Mouse (Mus musculus) kidney, postnatal 25 days (tissue): ENCODE data around the gene Zeb2.

Experiments used
- DNase-seq, 2 experiments: peaks; one replicate each; pipeline ENCODE4 v3.0.0; 2021; ENCODE audit warnings: mixed read lengths in 2 of 2

Gene Zeb2

DNA sequence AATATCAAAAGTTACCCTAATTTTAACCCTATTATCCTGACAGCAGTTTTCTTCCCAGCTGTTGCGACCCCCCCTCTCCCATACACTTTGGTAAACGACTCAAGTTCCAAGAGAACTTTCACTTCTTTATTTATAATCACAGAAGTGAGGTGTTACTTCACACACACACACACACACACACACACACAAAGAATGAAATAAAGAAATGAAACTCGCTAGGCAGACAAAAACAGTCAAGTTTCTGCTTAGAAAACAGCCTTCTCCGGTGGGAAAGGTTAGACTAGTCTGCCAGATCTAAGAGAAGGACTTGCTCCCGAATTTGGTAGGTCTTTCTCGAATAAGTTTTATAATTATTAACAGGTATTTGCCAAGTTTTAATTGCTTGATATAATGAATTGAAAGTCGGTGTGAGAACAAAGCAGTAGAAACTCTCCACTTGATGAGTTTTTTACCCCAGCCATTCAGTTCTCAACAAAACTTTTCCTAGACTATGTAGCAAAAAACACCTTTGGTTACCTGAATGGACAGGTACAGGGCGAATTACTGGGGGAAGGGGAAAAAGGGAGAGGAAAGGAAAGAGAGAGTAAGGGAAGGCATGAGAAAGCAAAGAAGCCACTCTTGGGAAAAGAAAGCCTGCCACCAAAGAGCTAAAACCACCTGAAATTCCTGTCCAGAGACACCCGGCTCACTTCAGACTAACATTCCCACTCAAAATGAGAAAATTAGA, 5.0 kb downstream of the Zeb2 start:
- DNase-seq: no peak

DNA sequence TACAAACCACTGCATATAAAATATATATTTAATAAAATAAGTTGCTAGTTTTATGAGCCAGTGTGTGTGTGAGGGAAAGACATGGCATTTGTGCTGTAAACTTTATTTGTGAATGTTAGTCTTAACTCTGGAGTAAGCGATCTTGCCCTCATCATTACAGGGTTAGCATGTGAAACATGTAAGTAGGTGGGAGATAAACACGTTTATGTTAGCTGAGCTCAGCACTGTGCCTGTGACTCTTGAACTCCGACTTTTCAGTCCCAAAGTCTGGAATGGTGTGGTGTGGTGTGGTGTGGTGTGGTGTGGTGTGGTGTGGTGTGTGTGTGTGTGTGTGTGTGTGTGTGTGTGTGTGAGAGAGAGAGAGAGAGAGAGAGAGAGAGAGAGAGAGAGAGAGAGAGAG, 5.6 kb downstream of the Zeb2 start:
- peak in 1 of 2 experiments; percentile 36 for DNase-seq

DNA sequence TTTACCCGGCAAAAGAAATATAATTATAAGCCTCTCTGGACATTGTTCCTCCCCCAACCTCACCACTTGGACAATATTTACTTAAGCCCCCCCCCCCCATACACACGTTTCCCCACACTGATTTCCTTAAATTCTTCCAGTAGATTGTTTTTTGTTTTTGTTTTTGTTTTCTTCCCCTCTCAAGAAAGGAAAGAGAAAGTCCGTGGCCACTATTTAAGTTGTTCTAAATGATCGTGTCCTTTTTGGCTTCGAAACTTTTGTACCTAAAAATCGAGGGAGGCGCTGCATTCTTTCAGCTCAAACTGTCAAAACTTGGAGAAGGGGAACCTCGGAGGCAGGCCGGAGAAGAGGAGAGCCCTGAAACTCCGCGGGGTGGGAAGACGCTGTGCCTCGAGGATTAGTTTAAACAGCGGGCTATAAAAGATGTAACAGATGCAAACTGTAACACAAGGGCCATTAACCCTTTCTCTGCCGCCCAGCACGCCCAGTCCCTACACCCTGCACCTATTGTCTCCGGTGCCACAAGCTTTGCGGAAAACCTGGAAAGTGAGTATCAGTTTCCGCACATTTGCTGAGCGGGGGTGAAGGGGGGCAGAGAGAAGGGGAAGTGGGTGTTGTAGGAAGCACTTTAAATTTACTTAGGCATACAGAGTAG, 6.3 kb downstream of the Zeb2 start:
- DNase-seq: peak; percentile 61 to 62

DNA sequence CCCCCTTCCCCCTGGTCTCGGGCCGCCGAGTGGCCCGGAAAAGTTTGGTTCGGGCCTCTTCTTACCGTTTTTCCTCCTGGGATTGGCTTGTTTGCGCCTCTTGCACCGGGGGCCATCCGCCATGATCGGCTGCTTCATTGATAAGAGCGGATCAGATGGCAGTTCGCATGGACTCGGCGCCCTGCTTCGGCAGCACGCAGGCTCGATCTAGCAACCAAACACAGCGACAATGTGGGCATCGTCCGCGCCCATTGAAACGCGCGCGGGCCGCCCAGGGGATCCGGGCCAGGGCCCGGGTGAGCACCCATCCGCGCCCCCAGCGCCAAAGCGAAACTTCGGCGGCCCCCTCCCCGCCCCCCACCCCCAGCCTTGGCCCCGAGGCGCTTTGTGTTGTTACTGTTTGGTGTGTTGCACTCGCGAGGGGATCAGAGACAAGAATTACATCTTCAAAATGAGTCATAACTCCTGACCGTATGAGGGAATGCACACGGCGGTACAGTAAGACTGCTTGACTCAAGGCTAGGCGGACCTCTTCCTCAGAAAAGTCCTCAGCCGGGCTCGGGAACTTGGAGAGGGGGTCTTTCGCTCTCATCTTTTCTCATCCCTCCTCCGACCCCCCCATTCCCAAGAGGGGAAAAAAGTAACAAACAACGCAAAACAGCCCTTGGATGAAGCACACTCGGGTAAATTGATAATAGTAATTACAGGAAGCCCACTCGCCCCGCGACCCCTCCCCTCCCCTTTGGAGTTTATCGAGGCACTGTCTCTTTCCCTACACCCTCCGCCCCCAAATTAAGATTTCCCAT, 7.0 kb downstream of the Zeb2 start:
- DNase-seq: peak; percentile 55 to 72

DNA sequence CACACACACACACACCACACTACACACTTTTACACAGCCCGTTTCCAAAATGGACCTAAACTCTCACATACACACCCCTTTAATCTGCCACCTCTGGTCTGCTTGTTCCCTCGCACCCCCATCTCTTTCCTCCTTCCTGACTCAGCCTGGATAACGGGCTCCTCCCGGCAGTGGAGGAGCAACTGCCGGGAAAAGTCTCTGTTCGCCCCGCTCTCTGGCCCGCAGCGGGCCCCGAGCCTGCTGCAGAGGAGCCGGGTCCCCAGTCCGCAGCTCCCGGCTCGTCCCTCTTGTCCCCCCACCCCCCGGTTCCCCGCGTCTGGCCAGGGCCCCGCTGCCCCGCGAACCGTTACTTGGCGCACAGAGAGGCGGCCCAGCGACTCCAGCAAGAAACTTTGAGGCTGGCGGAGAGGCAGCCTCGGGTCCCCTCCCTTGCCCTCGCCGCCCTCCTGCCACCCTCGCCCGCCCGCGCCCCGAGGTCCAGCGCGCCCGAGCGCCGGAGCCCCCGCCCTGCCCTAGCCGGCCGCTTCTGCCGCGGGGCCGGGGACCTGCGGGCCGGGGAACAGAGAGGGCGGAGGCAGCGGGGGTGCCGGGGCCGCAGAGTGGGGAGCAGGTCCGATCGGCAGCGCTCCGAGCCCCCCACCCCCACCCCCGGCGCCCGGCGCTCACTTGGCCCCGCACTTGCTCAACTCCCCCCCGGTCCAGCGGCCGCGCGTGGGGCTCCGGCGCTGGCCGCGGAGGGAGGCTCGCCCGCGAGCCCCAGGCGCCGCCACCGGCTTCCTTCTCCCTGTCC, 7.8 kb downstream of the Zeb2 start:
- peak in 1 of 2 experiments; percentile 62 for DNase-seq

DNA sequence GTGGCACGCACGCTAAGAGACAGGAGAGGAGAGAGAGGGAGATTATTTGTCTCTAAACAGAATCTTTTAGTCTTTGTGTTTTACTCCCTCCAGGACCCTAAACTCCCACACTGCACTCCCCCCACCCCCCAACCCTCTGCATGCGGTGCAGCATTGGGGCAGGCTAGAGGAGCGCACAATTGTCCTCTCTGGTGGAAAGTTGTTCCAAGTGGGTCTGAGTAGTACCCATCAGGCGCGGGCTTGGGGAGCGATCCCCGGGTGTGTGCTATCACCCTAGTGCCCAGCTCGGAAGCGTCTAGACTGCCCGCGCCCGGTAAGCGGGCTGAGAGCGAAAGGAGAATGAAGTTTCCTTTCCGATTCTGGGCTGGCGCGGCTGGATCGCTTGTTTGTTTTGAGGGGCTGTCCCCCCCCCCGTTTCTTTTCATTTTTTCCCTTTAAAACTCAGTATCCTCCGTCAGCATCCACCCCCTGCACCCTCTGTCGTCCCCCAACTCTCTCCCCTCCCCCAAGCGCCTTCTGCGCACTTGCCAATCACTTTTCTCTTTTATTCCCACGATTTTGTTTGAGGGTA, 8.6 kb downstream of the Zeb2 start:
- DNase-seq: peak; percentile 52 to 65

DNA sequence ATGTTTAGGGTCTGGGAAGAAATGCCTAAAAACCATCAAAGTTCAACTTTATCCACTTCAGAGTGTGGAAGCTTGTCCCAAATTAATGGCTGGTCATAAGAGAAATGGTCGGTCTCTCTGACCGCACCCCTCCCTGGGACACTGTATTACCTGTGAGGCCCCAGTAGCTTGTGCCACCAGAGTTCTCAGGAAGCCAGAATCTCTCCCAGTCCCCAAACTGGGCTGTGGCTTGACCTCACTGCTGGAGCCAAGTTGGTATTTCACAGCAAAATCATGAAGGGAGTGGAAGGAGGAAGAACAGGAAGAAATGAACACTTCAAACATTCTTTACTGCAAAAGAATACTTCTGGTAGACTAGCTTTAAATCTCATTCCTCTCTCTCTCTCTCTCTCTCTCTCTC, 9.6 kb downstream of the Zeb2 start:
- DNase-seq: no peak

DNA sequence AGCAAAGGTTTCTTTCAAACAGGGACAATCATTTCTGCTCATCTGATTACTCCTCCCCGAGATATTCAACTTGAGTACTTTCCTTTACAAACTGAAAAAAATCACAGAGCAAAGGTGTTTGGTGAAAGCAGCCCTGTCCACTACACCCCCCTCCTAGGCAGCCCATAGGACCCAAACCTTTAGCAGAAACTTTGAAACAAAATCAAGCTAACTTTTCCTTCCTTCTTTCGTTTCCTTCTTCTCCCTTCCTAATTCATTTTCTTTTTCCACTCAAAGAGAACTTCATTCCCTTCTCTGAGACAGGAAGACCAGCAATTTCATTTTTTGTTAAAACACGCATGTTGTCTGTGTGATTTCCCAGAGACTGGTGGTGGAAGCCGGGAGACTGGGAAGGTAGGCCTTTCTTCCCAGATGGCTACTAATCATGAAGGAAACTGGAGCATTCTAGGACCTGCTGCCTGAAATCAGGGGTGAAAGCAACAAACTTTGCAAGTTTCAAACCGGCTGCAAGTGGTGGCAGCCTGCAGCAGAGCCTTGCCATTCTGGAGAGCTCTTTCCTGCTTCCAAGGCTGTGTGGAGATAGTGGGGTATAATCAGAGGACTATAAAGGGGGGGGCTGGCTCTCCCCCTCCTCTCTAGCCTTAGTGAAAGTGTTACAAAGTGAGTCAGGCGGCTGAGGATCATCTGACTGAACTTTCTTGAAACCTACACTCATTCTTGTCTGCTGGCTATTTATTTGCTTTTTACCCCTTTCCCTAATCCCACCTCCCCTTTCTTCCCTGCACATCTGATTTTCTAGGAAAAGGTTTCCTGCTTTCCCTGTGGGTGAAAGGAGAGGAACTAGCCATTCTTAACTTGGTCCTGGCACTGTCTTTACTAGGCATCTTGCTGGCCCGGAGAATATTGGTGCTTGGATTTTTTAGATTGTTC, 11.0 kb downstream of the Zeb2 start:
- no peak for DNase-seq

DNA sequence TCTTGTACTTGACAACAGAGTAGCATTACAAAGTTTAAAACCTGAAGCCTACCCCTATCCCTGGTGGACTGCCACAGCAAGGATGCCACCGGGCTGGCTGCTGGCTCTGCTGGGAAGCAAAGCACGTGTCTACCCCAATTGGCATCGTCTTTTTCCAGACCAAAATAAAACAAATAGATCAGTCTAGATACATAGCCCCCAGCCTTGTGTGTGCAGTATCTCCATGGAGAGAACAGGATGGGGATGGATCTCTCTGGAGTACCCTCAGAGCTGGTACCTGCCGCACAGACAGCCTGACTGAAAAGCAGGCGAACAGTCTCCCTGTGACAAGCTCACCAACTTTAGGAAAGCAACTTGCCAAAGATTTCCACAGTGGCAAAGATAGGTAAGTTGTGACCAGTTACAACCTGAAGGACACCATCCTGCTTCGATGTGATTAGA, 11.9 kb downstream of the Zeb2 start:
- no peak for DNase-seq

DNA sequence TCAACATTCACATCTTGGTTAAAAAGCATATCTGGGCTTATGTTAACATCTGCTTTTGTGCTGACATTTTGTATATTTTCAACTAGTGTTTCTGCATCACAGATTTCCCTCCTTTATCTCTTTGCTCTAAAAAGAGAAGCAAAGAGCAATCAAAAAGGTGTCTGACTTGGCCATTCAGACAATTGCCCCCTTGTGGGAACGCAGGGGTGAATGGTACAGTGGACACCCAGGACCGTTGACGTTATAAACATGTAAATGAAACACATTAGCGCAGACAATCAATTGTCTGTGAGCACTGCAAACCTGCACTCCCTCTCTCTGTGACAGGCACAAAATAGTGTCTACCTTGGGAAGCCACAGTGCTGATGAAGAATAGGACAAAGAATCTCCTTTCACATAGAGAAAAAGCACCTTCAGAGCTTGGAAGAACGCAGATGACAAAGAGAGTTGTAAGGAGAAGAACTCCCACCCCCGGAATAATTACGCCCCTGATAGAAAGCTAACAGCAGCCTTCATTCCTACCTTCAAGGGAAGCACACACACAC, 12.6 kb downstream of the Zeb2 start:
- DNase-seq: no peak

DNA sequence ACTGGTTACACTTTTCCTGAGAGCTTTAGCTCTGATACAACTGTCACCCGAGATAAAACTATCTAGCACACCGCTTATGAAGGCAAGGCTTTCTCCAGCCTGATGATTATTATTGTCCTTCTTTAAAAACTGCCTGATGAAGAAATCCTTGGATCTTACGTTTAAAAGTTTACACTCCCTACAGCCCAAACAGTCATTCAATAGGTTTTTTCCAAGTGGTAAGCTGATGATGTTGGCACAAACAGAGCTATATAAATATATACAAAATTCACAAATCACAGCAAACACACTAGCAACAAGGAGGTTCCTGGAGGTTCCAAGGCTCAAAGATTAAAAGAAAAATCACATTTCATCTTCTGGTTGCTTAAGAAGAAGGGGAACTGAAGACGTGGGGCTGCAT, 13.1 kb downstream of the Zeb2 start:
- DNase-seq: no peak

DNA sequence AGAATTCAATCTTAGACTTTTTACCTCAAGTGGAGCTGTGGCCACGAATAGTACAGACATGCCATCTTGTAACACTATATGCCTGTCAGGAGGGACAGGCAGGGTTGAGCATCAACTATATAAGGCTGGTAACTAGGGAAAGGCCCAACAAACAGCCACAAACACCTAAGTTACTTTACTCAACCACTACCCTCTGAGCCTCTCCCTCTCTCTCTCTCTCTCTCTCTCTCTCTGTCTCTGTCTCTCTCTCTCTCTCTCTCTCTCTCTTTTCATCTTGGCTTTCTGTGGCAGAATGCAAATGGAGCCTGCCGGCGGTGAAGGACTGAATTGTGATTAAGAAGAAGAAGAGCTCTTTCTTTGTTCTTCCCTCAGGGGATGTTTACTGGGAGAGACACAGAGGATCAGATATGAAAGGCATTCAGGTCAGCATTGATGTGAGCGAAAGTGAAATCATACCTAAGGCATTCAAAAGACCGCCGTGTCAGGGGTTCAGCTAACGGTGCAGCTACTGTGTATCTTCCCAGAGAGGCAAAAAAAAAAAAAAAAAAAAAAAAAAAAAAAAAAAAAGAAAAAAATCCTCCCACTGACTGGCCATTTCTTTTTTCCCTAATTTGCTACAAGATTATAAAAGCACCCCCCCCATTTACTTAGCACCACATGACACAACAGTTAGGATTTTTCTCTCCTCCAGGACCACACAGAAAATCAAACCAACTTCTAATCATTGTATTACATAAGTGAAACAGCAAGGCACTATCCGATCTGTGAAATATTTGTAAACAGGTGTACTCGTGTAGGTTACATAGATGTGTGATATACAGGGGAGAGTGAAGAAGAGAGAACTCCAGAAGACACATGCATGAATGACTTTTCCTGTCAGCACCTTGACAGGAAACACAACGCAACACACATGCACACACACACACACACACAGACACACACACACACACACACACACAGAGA, 13.9 kb downstream of the Zeb2 start:
- no peak for DNase-seq

DNA sequence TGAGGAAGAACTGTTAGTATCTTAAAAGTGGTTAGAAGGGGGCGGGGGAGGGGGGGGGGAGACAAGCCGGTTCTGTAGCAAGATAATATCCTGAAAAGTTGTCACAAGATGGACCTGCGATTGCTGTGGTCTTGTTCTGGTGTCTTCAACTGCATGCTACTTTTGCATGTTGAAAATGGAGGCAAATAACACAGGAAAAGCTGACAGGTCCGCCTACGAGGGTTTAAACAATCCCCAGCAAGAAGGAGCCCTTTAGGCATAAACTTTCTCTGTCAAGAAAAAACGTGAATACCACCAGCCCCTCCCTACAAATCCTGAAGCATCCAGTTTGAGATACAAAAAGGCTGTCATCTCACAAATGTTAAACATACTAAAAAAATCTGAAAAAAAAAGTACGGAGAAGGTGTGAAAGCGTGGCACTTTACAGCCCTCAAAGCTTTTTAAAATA, 15.0 kb downstream of the Zeb2 start:
- DNase-seq: no peak

DNA sequence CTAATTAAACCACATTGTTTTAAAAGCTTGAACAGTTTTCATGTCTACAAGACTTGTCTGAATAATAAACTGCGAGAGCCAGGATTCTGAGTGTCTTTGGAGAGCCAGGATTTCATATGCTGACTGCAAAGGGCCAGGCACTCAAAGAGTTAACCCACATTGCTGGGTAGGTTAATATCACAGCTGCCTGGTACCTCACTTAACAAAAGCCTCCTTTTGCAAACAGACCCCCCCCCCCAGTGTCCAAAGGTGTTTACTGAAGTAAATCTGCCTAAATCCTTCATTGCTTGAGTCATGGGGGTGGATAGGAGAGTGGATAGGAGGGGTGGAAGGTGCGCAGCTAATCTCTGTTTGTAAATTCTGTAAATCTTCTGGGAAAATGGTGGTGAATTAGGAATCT, 15.6 kb downstream of the Zeb2 start:
- DNase-seq: no peak

DNA sequence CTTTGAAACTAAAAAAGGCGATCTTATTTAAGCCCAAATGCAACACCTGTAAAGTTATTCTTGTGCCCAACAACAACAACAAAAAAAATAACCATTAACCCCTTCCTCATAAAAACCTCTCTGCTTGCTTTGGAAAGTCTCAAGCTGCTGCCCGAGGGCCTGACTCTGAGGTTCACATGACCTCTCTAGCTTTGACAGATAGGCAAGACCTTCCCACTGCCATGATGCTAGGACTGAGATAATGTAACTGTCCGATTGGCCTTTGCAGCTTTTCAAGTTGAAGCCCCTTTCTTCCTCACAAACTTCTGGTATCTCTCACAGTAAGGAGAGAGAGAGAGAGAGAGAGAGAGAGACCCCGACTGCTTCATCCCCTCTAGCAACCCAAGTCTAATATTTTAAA, 16.2 kb downstream of the Zeb2 start:
- no peak for DNase-seq

DNA sequence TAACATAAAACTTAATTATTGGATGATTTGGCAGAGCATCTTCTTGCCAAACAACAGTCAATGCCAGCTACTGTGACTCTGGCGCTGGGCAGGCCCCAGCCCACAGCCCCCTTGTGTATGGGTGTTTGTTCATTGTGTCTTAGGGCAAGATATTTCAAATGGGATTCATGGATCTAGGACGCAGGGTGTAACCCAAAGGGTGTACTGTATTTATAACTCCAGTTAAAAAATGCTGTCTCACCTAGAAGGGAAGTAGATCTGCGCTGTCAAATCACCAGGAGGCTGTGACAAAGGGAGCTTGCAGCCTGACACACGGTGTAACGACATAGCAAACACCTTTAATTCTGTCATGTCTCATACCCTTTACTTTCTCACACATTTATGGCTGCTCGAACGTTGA, 16.6 kb downstream of the Zeb2 start:
- DNase-seq: no peak

DNA sequence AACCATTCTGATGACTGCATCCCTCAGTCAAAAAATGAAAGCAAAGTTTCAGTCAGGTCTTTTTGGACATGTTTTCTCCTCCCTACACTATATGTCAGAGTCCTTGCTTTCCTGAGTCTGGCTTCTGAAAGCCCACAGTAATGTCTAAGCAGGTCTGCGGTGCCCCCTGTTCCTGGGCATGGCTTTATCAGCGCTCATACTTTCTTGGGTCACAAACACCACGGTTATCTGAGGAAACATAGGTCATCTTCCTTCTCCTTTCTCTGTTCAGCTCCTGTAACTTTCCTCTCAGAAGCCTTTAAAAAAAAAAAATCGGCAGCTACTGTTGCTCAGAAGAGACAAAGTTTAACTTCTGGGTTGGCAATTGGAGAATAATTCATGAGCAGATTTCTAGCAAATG, 17.2 kb downstream of the Zeb2 start:
- DNase-seq: no peak

DNA sequence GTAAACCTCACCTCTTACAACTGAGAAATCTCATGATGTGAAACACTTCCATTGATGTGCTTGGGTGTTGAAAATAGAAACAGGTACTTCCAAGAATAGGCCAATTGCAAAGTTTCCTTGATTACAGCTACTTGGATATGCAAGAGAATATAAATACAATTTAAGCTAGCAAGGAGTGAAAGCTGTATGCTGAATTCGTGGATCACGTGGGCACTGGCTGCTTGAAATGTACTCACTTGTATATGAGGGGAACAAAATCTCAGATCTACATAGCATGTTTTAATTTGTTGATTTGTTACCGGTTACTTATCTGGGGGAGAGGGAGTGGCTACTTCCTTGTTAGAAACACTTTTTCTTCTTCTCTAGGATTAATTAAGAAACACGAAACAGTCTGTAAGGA, 18.1 kb downstream of the Zeb2 start:
- DNase-seq: no peak

DNA sequence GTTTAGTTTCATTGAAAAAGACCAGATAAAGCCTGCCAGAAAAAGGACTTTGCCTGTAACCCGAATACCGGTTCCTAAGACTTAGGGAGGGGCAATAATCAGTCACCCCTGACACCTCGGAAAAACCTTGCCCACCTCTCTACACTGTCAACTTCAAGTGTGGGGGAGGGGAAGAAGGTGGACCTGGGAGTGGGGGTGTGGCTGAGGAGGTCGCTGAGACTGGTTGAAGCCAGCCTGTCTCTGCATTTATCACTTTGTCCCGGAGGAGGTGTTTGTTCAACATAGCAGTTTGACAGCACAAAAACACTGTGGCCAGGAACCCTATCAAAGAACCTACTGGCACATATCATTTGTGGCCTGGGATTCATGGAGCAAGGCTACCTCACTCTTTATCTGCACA, 19.2 kb downstream of the Zeb2 start:
- peak; percentile 50 to 83 for DNase-seq
